Mouse (Mus musculus) heart, adult 2 months (tissue): ENCODE measurements at regions not wholly inside any gene's neighbourhood (a gene's known extent, or its start where the extent isn't known, plus 50 kb on each side); places are given as distances from the start of the nearest gene placed in this dataset.

Experiments used
- EP300 ChIP-seq: fragments of 200-500 bp; IDR thresholded peaks from 2 replicates; pipeline ENCODE4 v1.6.1; 2011; ENCODE audit warnings: low read depth, low read length, control low read depth; ENCODE audit not compliant: insufficient read depth
- POLR2A ChIP-seq: fragments of 200-500 bp; IDR thresholded peaks from 2 replicates; pipeline ENCODE4 v1.6.1; 2011; ENCODE audit warnings: mild to moderate bottlenecking, low read depth, low read length, control low read depth; ENCODE audit not compliant: insufficient read depth

GRCm38 (mm10) chr6:52470831-52471230 lies 157.5 kb downstream of the Evx1 start:
- TF ChIP-seq POLR2A, result no peak
- TF ChIP-seq EP300, result no peak
